Mouse (Mus musculus): ENCODE results near the gene Terb1. TPM values are rescaled to one million over a fixed set of nuclear protein-coding genes. Genes with fewer than 3 reads are reported as not detected.
A peak's percentile ranks its signal among the peaks of the same experiment; 100 is the strongest.

Terb1 gene
- polyA plus RNA-seq, 1 experiment from 2014 or later = 0.40 TPM

DNA sequence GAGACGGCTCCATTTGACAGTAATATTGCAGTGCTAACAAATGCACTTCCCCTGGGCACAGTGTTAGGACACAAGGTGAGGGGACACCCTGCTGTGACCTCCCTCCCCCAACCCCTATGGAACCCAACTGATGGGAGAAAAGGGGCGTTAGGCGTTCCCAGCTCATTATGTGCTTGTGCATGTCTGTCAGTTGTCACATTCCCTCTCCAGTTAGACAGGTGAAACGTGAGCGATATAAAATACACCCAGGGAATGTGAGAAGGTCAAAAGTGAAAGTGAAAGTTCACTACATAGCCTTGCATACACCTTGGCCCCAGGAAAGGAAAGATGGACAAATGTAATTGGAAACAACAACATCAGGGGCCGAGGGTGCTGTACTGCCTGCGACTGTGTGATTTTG, 25.7 kb upstream of the Terb1 start:
- Histone ChIP-seq H3K9me3 (no peaks in the 10 kb centered on the region), H3K36me3 (no peaks in the 10 kb centered on the region), H3K27ac (no peak overlapping the region), H3K4me2 (peak overlapping the region; percentile 74), H3K4me3 (peak overlapping the region; percentile 91), H3K4me1 (peaks cover 20% of the 10 kb centered on the region), H3K9ac (no peak overlapping the region), H3K27me3 (peaks cover 32% of the 10 kb centered on the region)
- 25% methylated on average over 7 of the region's 7 CpGs for WGBS
- ATAC-seq (ENCODE audit: borderline replicate concordance, extremely low read depth, low FRiP score, low TSS enrichment) = no peak

DNA sequence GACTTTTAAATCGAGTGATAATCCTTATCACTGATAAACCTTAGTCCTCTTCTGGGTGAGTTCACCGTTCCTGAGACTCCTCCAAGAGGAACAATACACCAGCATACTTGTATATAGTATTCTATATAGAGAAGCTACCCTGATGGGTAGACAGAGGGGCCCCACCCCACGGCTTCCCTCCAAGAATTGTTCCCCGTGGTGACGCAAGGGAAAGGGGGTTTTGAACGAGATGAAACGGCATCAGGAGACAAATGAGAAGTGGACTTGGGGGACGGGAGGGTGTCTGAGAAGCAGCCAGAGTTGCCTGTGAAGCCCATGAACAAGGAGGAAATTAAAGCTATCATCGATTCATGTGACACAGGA, 25.1 kb upstream of the Terb1 start:
- peaks cover 26% of the 10 kb centered on the region for H3K27me3 ChIP-seq
- 0 out of 2 replicates have a peak overlapping the region, but pooled peaks have one; percentile 16 for H3K9ac ChIP-seq
- peaks cover 5% of the 10 kb centered on the region for H3K36me3 ChIP-seq
- no peak overlapping the region for H3K27ac ChIP-seq
- WGBS = 8% methylated on average over 9 of the region's 9 CpGs
- H3K4me3 ChIP-seq = peak overlapping the region; percentile 91
- ATAC-seq (ENCODE audit: borderline replicate concordance, extremely low read depth, low FRiP score, low TSS enrichment) = peak; percentile 48; the same call in 1 of the 2 replicates
- H3K4me2 ChIP-seq = peak overlapping the region; percentile 74
- no peaks in the 10 kb centered on the region for H3K9me3 ChIP-seq
- peaks cover 20% of the 10 kb centered on the region for H3K4me1 ChIP-seq

DNA sequence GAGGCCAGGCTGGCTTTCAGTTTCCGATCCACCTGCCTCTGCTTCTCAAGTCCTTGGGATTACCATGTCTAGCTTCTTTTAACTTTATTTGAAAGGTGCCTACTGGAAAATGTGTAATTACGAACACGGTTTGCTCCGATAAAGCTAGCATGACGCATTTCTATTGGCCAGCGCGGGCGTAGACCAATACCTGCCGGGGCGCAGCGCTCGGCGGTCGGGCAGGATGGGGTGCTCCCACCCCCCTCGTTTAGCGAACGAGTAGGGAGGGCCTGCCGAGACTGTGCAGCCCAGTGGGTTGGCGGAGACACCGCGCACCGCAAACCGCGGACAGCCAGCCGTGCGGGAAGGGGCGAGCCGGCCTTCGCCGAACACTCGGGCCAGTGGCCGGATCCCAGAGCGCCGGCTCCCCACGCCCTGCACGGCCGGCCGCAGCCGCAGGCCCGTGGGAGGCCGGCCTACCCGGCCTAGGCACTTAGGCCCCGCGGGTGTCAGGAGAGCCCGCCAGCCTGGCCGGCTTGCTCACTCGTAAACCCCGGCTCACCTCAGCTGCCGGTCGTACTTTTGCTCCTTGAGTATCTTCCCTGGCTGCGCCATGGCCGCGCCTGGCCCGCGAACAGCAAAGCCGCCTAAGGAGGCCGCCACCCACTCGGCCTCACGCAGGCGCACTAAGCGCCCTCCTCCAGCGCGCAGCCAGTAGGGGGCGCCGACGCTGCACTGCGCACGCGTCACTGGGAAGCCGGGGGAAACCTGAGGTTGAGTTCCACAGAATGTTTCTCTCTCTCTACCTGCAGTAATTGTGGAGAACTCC, 24.5 kb upstream of the Terb1 start, which contains the start of the genes Nae1 and Car7:
Nae1 (minus strand) TSS at position 667 of the 808 bp plus-strand sequence.
Car7 (plus strand) TSS at position 719 of the 808 bp plus-strand sequence.
- Histone ChIP-seq H3K4me3 (peak within 1 kb of the TSS; percentile 91), H3K4me1 (peaks cover 20% of the 10 kb centered on the region), H3K9me3 (no peaks in the 10 kb centered on the region), H3K36me3 (peaks cover 11% of the 10 kb centered on the region), H3K4me2 (peak within 1 kb of the TSS; percentile 74), H3K27me3 (peaks cover 20% of the 10 kb centered on the region; the same call in 1 of the 2 replicates), H3K27ac (peak within 1 kb of the TSS; percentile 81), H3K9ac (peak within 1 kb of the TSS; percentile 95)
- WGBS = under 1% methylated on average over 70 of the region's 70 CpGs
- peak; percentile 96 for ATAC-seq (ENCODE audit: borderline replicate concordance, extremely low read depth, low FRiP score, low TSS enrichment)

DNA sequence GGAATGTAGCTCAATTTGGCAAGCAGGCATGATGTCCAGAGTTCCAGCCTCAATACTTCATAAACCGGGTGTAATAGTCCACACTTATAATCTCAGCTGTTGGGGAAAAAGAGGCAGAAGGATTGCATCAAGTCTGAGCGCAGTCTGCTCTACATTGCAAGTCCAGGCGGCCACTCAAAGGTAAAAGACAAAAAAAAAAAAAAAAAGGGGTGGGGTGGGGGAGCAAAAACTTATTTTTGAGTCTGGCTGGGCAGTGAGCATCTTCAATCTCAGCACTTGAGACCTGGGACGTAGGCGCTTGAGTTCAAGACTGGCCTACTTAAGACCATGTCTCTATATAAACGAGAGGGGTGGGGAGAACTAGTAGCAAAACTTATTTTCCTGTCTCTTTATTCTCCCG, 23.8 kb upstream of the Terb1 start:
- H3K4me2 ChIP-seq = peak overlapping the region; percentile 74
- peaks cover 20% of the 10 kb centered on the region for H3K4me1 ChIP-seq
- H3K9ac ChIP-seq = peak overlapping the region; percentile 95
- H3K27me3 ChIP-seq = peaks cover 14% of the 10 kb centered on the region; the same call in 1 of the 2 replicates
- ATAC-seq (ENCODE audit: borderline replicate concordance, extremely low read depth, low FRiP score, low TSS enrichment) = no peak
- peak overlapping the region; percentile 91 for H3K4me3 ChIP-seq
- 17% methylated on average over 7 of the region's 7 CpGs for WGBS
- H3K27ac ChIP-seq = peak overlapping the region; percentile 81; the same call in 1 of the 2 replicates
- H3K9me3 ChIP-seq = no peaks in the 10 kb centered on the region
- H3K36me3 ChIP-seq = peaks cover 12% of the 10 kb centered on the region

DNA sequence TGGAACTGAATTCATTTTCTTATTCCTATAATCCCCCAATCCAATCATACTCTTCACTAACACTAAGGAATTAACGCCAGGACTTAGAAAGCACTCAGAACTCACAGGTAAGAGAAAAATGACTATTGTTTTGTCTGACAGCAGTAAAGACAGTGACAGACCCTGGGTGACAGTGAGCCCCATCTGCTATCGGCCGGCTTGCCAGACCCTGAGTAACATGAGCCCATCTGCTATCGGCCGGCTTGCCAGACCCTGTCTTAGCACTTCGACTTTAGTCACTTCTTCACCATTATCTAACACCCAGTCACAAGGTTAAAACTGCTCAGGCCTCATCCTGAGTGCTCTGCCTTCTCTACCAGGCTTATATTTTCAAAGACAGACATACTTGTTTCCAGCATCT, 20.0 kb upstream of the Terb1 start:
- 91% methylated on average over 6 of the region's 6 CpGs for WGBS
- Histone ChIP-seq H3K27ac (no peak overlapping the region), H3K4me2 (no peak overlapping the region), H3K9ac (no peak overlapping the region), H3K27me3 (no peaks in the 10 kb centered on the region), H3K4me1 (peaks cover 11% of the 10 kb centered on the region), H3K9me3 (no peaks in the 10 kb centered on the region), H3K4me3 (no peak overlapping the region), H3K36me3 (peaks cover 22% of the 10 kb centered on the region)
- ATAC-seq (ENCODE audit: borderline replicate concordance, extremely low read depth, low FRiP score, low TSS enrichment) = no peak

DNA sequence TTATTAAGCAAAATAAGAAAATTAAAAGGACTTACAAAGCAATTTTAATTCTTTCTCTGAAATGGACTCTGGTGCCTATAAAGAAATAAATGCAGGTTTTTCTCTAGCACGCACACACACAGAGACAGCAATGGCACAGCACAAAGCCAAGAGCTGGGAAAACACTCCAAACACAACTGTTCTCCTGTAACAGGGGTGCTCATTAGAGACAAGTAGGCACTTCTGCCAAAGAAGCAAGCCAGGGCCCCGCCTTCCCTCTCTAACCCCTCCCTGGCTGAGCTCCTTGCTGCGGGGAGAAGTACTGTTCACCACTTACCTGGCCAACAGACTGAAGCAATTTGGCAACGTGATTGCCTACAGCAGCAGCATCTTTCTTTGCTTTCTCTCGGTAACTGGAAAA, 8.2 kb upstream of the Terb1 start:
- H3K9ac ChIP-seq = no peak overlapping the region
- no peaks in the 10 kb centered on the region for H3K27me3 ChIP-seq
- H3K4me2 ChIP-seq = no peak overlapping the region
- H3K9me3 ChIP-seq = no peaks in the 10 kb centered on the region
- H3K4me1 ChIP-seq = no peaks in the 10 kb centered on the region
- H3K36me3 ChIP-seq = peaks cover 42% of the 10 kb centered on the region
- H3K27ac ChIP-seq = no peak overlapping the region
- no peak overlapping the region for H3K4me3 ChIP-seq
- 73% methylated on average over 5 of the region's 5 CpGs for WGBS
- ATAC-seq (ENCODE audit: borderline replicate concordance, extremely low read depth, low FRiP score, low TSS enrichment) = no peak

DNA sequence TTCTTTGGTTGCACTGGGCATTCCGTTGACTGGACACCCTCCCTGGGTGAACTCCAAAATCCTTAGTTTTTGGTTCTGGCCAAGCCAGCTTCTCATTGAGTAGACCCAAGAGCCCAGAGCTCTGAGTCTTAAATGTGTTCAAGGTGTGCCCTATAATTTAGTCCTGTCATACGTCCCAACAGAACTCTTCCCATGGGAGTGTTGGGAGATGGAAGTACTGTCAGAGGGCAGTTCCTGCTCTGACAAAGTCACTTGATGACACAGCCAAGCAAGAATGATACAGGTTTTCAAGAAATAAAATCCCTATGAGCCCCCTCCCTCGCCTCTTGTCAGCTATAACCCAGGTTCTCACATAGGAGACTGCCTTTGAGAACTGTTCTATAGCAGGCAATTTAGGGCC, 424 bp upstream of the Terb1 start:
- no peak for ATAC-seq (ENCODE audit: borderline replicate concordance, extremely low read depth, low FRiP score, low TSS enrichment)
- Histone ChIP-seq H3K4me1 (peaks cover 3% of the 10 kb centered on the region; the same call in 1 of the 2 replicates), H3K4me3 (no peak overlapping the region), H3K9ac (no peak overlapping the region), H3K4me2 (peak overlapping the region; percentile 98; the same call in 1 of the 2 replicates), H3K9me3 (no peaks in the 10 kb centered on the region), H3K36me3 (peaks cover 17% of the 10 kb centered on the region), H3K27ac (no peak overlapping the region), H3K27me3 (no peaks in the 10 kb centered on the region)
- WGBS = 79% methylated on average over 3 of the region's 3 CpGs

DNA sequence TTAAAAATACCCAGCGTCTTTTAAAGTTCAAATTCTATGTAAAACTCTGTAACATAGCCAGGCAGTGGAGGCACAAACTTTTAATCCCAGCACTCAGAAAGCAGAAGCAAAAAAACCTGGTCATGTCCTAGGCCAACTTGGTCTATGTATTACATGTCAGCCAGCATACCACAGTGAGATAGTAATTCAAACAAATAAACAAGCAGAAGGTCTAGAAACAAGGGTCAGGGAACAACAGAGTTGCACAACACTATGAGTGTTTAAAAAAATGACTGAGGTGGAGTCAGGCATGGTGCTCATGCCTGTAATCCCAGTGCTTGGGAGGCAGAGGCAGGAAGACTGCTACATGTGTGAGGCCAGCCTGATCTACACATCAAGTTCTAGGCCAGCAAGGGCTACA, 30.6 kb downstream of the Terb1 start:
- no peaks in the 10 kb centered on the region for H3K9me3 ChIP-seq
- no peak overlapping the region for H3K4me3 ChIP-seq
- no peak overlapping the region for H3K4me2 ChIP-seq
- H3K27ac ChIP-seq = no peak overlapping the region
- no peaks in the 10 kb centered on the region for H3K4me1 ChIP-seq
- WGBS = 50% methylated on average over 1 of the region's 1 CpGs
- no peak for ATAC-seq (ENCODE audit: borderline replicate concordance, extremely low read depth, low FRiP score, low TSS enrichment)
- H3K9ac ChIP-seq = no peak overlapping the region
- no peaks in the 10 kb centered on the region for H3K27me3 ChIP-seq
- H3K36me3 ChIP-seq = no peaks in the 10 kb centered on the region

DNA sequence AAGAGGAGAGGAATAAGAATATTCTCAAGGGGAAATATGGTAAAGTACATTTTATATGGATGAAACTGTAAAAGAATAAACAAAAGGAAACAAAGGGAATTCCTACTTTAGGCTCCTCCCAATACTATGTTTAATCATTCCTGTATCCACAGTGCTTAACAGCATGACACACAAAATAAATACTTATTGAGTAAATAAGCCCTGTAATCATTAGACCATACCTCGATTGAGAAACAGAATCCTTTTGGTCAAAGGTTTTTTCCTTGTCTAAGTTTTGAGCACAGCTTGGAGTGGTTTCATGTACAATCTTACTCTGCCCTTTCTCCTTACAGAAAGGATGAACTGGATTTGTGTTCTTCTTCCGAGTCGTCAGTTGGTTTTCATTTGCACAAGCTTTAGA, 37.2 kb downstream of the Terb1 start:
- H3K4me1 ChIP-seq = no peaks in the 10 kb centered on the region
- WGBS = 66% methylated on average over 3 of the region's 3 CpGs
- no peak overlapping the region for H3K4me2 ChIP-seq
- no peak overlapping the region for H3K9ac ChIP-seq
- no peak overlapping the region for H3K4me3 ChIP-seq
- H3K9me3 ChIP-seq = no peaks in the 10 kb centered on the region
- no peaks in the 10 kb centered on the region for H3K27me3 ChIP-seq
- H3K36me3 ChIP-seq = no peaks in the 10 kb centered on the region
- no peak for ATAC-seq (ENCODE audit: borderline replicate concordance, extremely low read depth, low FRiP score, low TSS enrichment)
- no peak overlapping the region for H3K27ac ChIP-seq

DNA sequence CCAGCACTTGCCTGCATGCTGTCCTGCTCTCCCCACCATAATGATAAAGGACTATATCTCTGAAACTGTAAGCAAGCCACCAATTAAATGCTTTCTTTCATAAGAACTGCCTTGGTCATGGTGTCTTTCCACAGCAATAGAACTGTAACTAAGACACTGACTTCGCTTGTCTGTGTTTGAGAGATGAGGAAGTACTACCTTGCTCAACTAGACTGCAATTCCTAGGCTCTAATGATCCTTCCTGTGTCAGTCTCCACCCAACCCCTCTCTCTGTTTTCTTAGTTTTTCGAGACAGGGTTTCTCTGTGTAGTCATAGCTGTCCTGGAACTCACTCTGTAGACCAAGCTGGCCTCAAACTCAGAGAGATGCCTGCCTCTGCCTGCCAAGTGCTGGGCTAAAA, 42.2 kb downstream of the Terb1 start:
- 58% methylated on average over 2 of the region's 2 CpGs for WGBS
- ATAC-seq (ENCODE audit: borderline replicate concordance, extremely low read depth, low FRiP score, low TSS enrichment) = no peak
- no peak overlapping the region for H3K4me2 ChIP-seq

DNA sequence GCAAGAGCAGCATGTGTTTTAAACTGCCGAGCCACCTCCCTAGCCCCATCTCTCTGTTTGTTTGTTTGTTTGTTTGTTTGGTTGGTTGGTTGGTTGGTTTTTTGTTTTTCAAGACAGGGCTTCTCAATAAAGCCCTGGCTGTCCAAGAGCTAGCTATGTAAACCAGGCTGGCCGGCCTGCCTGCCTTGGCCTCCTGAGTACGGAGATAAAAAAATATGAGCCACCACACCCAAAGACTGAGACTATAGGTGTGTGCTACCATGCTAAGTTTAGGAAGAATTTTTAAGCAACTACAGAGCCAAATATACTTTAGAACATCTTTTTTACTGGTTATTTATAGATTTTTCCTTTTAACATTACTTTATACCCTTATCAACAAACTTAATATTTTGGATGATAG, 57.5 kb downstream of the Terb1 start:
- no peaks in the 10 kb centered on the region for H3K36me3 ChIP-seq
- H3K4me1 ChIP-seq = no peaks in the 10 kb centered on the region
- no peak overlapping the region for H3K4me3 ChIP-seq
- H3K9me3 ChIP-seq = no peaks in the 10 kb centered on the region
- H3K4me2 ChIP-seq = no peak overlapping the region
- WGBS = 82% methylated on average over 3 of the region's 3 CpGs
- no peak overlapping the region for H3K9ac ChIP-seq
- ATAC-seq (ENCODE audit: borderline replicate concordance, extremely low read depth, low FRiP score, low TSS enrichment) = no peak
- no peaks in the 10 kb centered on the region for H3K27me3 ChIP-seq
- no peak overlapping the region for H3K27ac ChIP-seq

More for the DNA sequence above, 42.2 kb downstream of the Terb1 start:
- Histone ChIP-seq H3K27me3 (no peaks in the 10 kb centered on the region), H3K4me1 (no peaks in the 10 kb centered on the region), H3K9ac (no peak overlapping the region), H3K4me3 (no peak overlapping the region), H3K36me3 (no peaks in the 10 kb centered on the region), H3K9me3 (no peaks in the 10 kb centered on the region), H3K27ac (no peak overlapping the region)

DNA sequence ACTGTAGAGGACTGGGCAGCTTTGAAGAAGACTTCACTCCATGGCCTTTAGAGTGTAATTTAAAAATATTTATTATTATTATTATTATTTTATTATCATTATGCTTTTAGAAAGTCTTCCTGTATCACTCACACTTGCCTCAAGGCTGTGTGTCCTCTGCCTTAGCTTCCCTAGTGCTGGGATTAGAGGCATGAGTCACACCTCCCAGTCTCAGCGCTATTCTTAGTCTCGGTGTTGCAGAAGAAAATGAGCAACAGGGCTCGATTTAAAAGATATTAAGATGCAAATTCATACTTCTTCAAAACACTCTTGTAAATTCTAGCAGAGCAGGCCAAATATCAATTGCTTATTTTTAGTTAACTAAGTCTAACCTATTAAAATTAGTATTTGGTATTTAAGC, 60.9 kb downstream of the Terb1 start:
- Histone ChIP-seq H3K27me3 (no peaks in the 10 kb centered on the region), H3K4me3 (no peak overlapping the region), H3K9ac (no peak overlapping the region), H3K4me1 (no peaks in the 10 kb centered on the region), H3K36me3 (no peaks in the 10 kb centered on the region), H3K27ac (no peak overlapping the region), H3K4me2 (no peak overlapping the region), H3K9me3 (no peaks in the 10 kb centered on the region)
- no peak for ATAC-seq (ENCODE audit: borderline replicate concordance, extremely low read depth, low FRiP score, low TSS enrichment)
- 76% methylated on average over 3 of the region's 3 CpGs for WGBS

Data from lung, embryonic 15.5 days (tissue).